Mouse (Mus musculus) lung, postnatal 0 days (tissue): ENCODE results near the gene Smarca4. TPM values are rescaled to one million over a fixed set of nuclear protein-coding genes. Genes with fewer than 3 reads are reported as not detected.

ENCODE experiments used
- ATAC-seq: fragments of 200-750 bp; cut with Nextera tagmentation; 2 replicates; pipeline ENCODE4 v1.8.0; 2017; ENCODE audit warnings: moderate library complexity
- DNase-seq: peaks from one replicate; pipeline ENCODE4 v3.0.0-alpha.2; 2016; ENCODE audit warnings: low spot score
- H3K27ac ChIP-seq: fragments of 300-500 bp; sonication (generic); 2 replicates; pipeline ENCODE4 v1.5.1; 2014; ENCODE audit warnings: antibody characterized with exemption, mild to moderate bottlenecking, low read length, mixed read lengths
- H3K27me3 ChIP-seq: fragments of 300-500 bp; sonication (generic); replicated peaks from 2 replicates; pipeline ENCODE4 v1.6.1; 2014; ENCODE audit warnings: low read length, mixed read lengths; ENCODE audit not compliant: insufficient read depth
- H3K36me3 ChIP-seq: fragments of 300-500 bp; sonication (generic); 2 replicates; pipeline ENCODE4 v1.6.1; 2014; ENCODE audit warnings: low read length, mixed read lengths; ENCODE audit not compliant: insufficient read depth
- H3K4me1 ChIP-seq: fragments of 300-500 bp; sonication (generic); 2 replicates; pipeline ENCODE4 v1.6.1; 2014; ENCODE audit warnings: antibody characterized with exemption, low read depth, low read length, mixed read lengths; ENCODE audit not compliant: insufficient read depth
- H3K4me2 ChIP-seq: fragments of 300-500 bp; sonication (generic); replicated peaks from 2 replicates; pipeline ENCODE4 v1.6.1; 2014; ENCODE audit warnings: low read depth, mild to moderate bottlenecking, low read length, moderate library complexity, mixed read lengths
- H3K4me3 ChIP-seq: fragments of 300-500 bp; sonication (generic); 2 replicates; pipeline ENCODE4 v1.5.1; 2014; ENCODE audit warnings: low read depth, low read length
- H3K9ac ChIP-seq: fragments of 300-500 bp; sonication (generic); replicated peaks from 2 replicates; pipeline ENCODE4 v1.6.1; 2014; ENCODE audit warnings: low read depth, mild to moderate bottlenecking
- H3K9me3 ChIP-seq: fragments of 300-500 bp; sonication (generic); 2 replicates; pipeline ENCODE4 v1.6.1; 2016; ENCODE audit warnings: low read length, mixed read lengths
- CTCF ChIP-seq: IDR thresholded peaks from 2 replicates; pipeline ENCODE4 v1.5.1; 2016; ENCODE audit warnings: antibody characterized with exemption, mild to moderate bottlenecking
- EP300 ChIP-seq: IDR thresholded peaks from 2 replicates; pipeline ENCODE4 v1.6.1; 2016; ENCODE audit warnings: antibody characterized with exemption, mild to moderate bottlenecking, control low read depth
- WGBS: fragments of 180-500 bp; shearing (Covaris S2); extraction: QIAGEN DNeasy Blood & Tissue Kit; methylation state at CpG from one replicate; pipeline ENCODE4 v1.1.7; 2014; 5-methylcytosine and 5-hydroxymethylcytosine counted together
- microRNA counts: library from miRNA; unstranded; fragments of <30 nt; microRNA quantifications from one replicate; lab custom pipeline; 2015
- microRNA-seq: library from miRNA; unstranded; fragments of <30 nt; microRNA quantifications from one replicate; pipeline ENCODE4, GENCODE M21; 2016
- polyA plus RNA-seq: library from polyadenylated mRNA; unstranded; fragments of >200 nt; fragmentation: Nextera tagmentation; extraction: Ambion mirVana; gene quantifications from 2 replicates; pipeline ENCODE4 v1.2.1, GENCODE M21; 2015

Gene Smarca4
- polyA plus RNA-seq, 1 experiment from 2014 or later: 22.3 TPM

- H3K4me3 ChIP-seq: no peak overlapping the region
- H3K9me3 ChIP-seq: no peaks in the 10 kb centered on the region
- H3K4me2 ChIP-seq: no peak overlapping the region
- H3K4me1 ChIP-seq: peaks cover 5% of the 10 kb centered on the region; the same call in 1 of the 2 replicates
- H3K36me3 ChIP-seq: peaks cover 23% of the 10 kb centered on the region; the same call in 1 of the 2 replicates
- no peaks in the 10 kb centered on the region for H3K27me3 ChIP-seq
- no peak overlapping the region for H3K9ac ChIP-seq
- peak overlapping the region; percentile 14; the same call in 1 of the 2 replicates for H3K27ac ChIP-seq
- peak; percentile 83 for DNase-seq
- peak; percentile 78 for ATAC-seq
- no peak for TF ChIP-seq CTCF
- TF ChIP-seq EP300: peak; percentile 63; the same call in 1 of the 2 replicates
- WGBS: 13% methylated on average over 7 of the region's 7 CpGs
These were observed 132.1 kb downstream of the Smarca4 start for GRCm38 (mm10) chr9:21748033-21748432.

- DNase-seq (no peak), ATAC-seq (no peak)
- TF ChIP-seq CTCF (no peak), EP300 (no peak)
- Histone ChIP-seq H3K9ac (no peak overlapping the region), H3K4me3 (no peak overlapping the region), H3K27me3 (no peaks in the 10 kb centered on the region), H3K27ac (peak overlapping the region; percentile 14; the same call in 1 of the 2 replicates), H3K36me3 (peaks cover 23% of the 10 kb centered on the region; the same call in 1 of the 2 replicates), H3K4me2 (no peak overlapping the region), H3K4me1 (peaks cover 6% of the 10 kb centered on the region; the same call in 1 of the 2 replicates), H3K9me3 (no peaks in the 10 kb centered on the region)
- WGBS: 52% methylated on average over 10 of the region's 10 CpGs
These were observed 132.5 kb downstream of the Smarca4 start for GRCm38 (mm10) chr9:21748491-21748890.

GRCm38 (mm10) chr9:21749382-21750118 lies 133.6 kb downstream of the Smarca4 start:
- Histone ChIP-seq H3K9me3 (no peaks in the 10 kb centered on the region), H3K27ac (no peak overlapping the region), H3K27me3 (no peaks in the 10 kb centered on the region), H3K36me3 (peaks cover 23% of the 10 kb centered on the region; the same call in 1 of the 2 replicates), H3K9ac (no peak overlapping the region), H3K4me2 (no peak overlapping the region), H3K4me3 (no peak overlapping the region), H3K4me1 (peaks cover 15% of the 10 kb centered on the region; the same call in 1 of the 2 replicates)
- TF ChIP-seq EP300: no peak
- TF ChIP-seq CTCF: no peak
- no peak for ATAC-seq
- DNase-seq: no peak
- WGBS: 65% methylated on average over 6 of the region's 6 CpGs

GRCm38 (mm10) chr9:21750370-21750769 lies 134.4 kb downstream of the Smarca4 start:
- H3K36me3 ChIP-seq: peaks cover 16% of the 10 kb centered on the region; the same call in 1 of the 2 replicates
- no peak overlapping the region for H3K4me2 ChIP-seq
- DNase-seq (peak; percentile 44), ATAC-seq (peak; percentile 6; the same call in 1 of the 2 replicates)
- no peak overlapping the region for H3K27ac ChIP-seq
- H3K9me3 ChIP-seq: no peaks in the 10 kb centered on the region
- H3K27me3 ChIP-seq: no peaks in the 10 kb centered on the region
- no peak overlapping the region for H3K9ac ChIP-seq
- no peak overlapping the region for H3K4me3 ChIP-seq
- peaks cover 16% of the 10 kb centered on the region; the same call in 1 of the 2 replicates for H3K4me1 ChIP-seq
- WGBS: 64% methylated on average over 3 of the region's 3 CpGs
- no peak for TF ChIP-seq EP300
- TF ChIP-seq CTCF: no peak

GRCm38 (mm10) chr9:21751347-21751746 lies 135.4 kb downstream of the Smarca4 start:
- H3K9ac ChIP-seq: no peak overlapping the region
- peaks cover 7% of the 10 kb centered on the region; the same call in 1 of the 2 replicates for H3K36me3 ChIP-seq
- peaks cover 16% of the 10 kb centered on the region; the same call in 1 of the 2 replicates for H3K4me1 ChIP-seq
- TF ChIP-seq EP300: no peak
- peak; percentile 75 for TF ChIP-seq CTCF
- no peak overlapping the region for H3K4me3 ChIP-seq
- no peaks in the 10 kb centered on the region for H3K9me3 ChIP-seq
- ATAC-seq: peak; percentile 46
- DNase-seq: peak; percentile 89
- no peak overlapping the region for H3K4me2 ChIP-seq
- H3K27ac ChIP-seq: no peak overlapping the region; the same call in 1 of the 2 replicates
- H3K27me3 ChIP-seq: no peaks in the 10 kb centered on the region
- WGBS: 54% methylated on average over 6 of the region's 6 CpGs

GRCm38 (mm10) chr9:21752252-21752792 lies 136.4 kb downstream of the Smarca4 start:
- Histone ChIP-seq H3K4me1 (peaks cover 16% of the 10 kb centered on the region; the same call in 1 of the 2 replicates), H3K27ac (peak overlapping the region; percentile 78), H3K27me3 (no peaks in the 10 kb centered on the region), H3K9me3 (no peaks in the 10 kb centered on the region), H3K36me3 (peaks cover under 1% of the 10 kb centered on the region; the same call in 1 of the 2 replicates), H3K4me3 (no peak overlapping the region), H3K4me2 (no peak overlapping the region), H3K9ac (no peak overlapping the region)
- DNase-seq (peak; percentile 78), ATAC-seq (peak; percentile 14; the same call in 1 of the 2 replicates)
- 38% methylated on average over 9 of the region's 10 CpGs for WGBS
- TF ChIP-seq CTCF (no peak), EP300 (no peak)

MicroRNAs encoded within 50 kb of the gene (microRNA counts, 519-probe panel; counts per million panel counts)
- not detected for microRNA mmu-miR-1946b (lab: Ali Mortazavi, UCI)

Small RNA genes within 50 kb of the gene (microRNA-seq; reads per million reads assigned to microRNA genes)
- not detected for gene Mir1946b

Other genes with a start within 250 kb of the Smarca4 start
- gene Ilf3, start 248.3 kb upstream of the Smarca4 start, polyA plus RNA-seq: 53.4 and 58.5 TPM in 2 replicates
- 17.4 and 20.6 TPM in 2 replicates for gene Qtrt1, start 204.3 kb upstream of the Smarca4 start, polyA plus RNA-seq
- 79.8 and 81.1 TPM in 2 replicates for gene Dnm2, start 191.3 kb upstream of the Smarca4 start, polyA plus RNA-seq
- gene Tmed1, start 105.9 kb upstream of the Smarca4 start, polyA plus RNA-seq: 60.8 and 71.3 TPM in 2 replicates
- gene AB124611, start 90.0 kb upstream of the Smarca4 start, polyA plus RNA-seq: 5.2 and 5.5 TPM in 2 replicates
- gene Carm1, start 69.3 kb upstream of the Smarca4 start, polyA plus RNA-seq: 10.8 and 12.2 TPM in 2 replicates
- gene Timm29, start 23.4 kb upstream of the Smarca4 start, polyA plus RNA-seq: 16.5 and 17.3 TPM in 2 replicates
- gene Yipf2, start 23.3 kb upstream of the Smarca4 start, polyA plus RNA-seq: 28.3 and 30.3 TPM in 2 replicates
- 52.2 and 56.8 TPM in 2 replicates for gene Ldlr, start 107.3 kb downstream of the Smarca4 start, polyA plus RNA-seq
- gene Spc24, start 144.1 kb downstream of the Smarca4 start, polyA plus RNA-seq: 13.4 and 15.7 TPM in 2 replicates
- 23.3 and 24.0 TPM in 2 replicates for gene Kank2, start 182.6 kb downstream of the Smarca4 start, polyA plus RNA-seq
- 6.2 and 7.4 TPM in 2 replicates for gene Angptl8, start 219.3 kb downstream of the Smarca4 start, polyA plus RNA-seq
- 35.8 and 43.2 TPM in 2 replicates for gene Dock6, start 236.5 kb downstream of the Smarca4 start, polyA plus RNA-seq